Mouse (Mus musculus): ENCODE results near the gene Bmpr2. TPM values are rescaled to one million over a fixed set of nuclear protein-coding genes. Genes with fewer than 3 reads are reported as not detected.

The Bmpr2 gene
- polyA plus RNA-seq (2012; rRNA removed; ENCODE audit: low replicate concordance) = 9.1 and 12.8 TPM in 2 replicates

DNA sequence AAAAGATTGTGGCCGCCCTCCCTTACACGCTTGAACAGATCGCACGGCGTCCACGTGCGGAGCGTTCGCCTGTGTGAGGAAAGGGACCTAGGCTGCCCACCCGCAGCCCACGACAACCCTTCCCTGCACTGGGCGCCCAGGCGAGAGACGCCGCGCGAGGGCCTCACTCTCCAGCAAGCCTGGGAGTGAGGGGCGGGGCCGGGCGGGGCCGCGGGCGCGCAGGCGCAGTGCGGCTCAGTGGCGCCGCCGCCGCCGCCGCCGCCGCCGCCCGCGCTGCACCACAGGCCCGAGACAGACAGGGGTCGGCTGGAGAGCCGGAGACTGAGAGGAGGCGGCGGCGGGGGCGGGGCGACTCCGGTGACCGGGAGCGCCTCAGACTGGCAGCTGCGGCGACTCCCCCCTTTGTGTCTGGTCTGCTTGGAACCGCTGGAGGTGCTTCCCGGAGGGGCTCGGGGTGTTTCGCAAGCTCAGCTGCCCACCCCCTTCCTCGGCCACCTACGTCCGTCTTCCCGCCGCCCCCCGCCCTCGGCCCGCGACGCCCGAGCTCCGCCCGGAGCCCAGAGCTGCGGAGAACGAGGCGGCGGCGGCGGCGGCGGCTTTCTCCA is at the start of gene Bmpr2:
Gene Bmpr2, plus strand, starts transcription at position 237 of the 605 bp plus-strand sequence.

DNA sequence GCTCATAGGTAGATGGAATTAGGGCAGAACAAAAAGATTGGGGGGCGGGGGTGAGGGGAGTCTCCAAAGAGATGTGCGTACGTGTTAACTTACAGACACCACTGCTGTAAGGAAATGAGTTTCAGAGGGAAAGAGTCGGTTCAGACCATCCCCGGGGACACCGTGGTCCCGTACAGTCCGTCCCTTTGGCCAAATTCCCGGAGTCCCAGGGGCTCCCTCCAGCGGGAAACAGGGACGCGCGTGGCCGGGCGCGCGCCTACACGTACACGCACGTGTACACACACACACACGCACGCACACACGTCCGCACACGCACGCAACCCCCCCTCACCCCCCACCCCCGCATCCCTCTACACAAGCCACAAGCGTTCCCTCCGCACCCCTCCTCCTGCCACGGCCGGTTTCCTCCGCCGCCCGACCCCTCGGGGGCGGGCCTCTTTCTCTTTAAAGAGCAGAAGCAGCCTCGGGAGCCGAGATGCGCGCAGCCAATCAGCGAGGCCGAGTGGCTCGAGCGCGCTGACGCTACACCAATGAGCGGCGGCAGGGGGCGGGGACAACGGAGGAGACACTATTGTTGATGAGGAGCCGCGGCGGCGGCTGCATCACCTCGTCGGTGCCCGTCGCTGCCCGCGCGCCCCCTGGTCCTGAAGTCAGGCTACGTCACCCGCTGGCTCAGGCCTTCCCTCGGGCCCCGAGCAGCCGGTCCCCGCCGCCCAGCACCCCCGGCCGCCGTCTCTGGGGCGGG is 149.4 kb downstream of the Bmpr2 start, which contains the start of gene Fam117b:
Gene Fam117b, plus strand, starts transcription at position 594 of the 745 bp plus-strand sequence.

Other genes starting within 250 kb of the Bmpr2 start
- gene Gm973, start 247.1 kb upstream of the Bmpr2 start, polyA plus RNA-seq (2012; rRNA removed; ENCODE audit: low replicate concordance) = 0.40 and 2.0 TPM in 2 replicates
- 18.5 and 18.8 TPM in 2 replicates for gene Sumo1, start 92.6 kb upstream of the Bmpr2 start, polyA plus RNA-seq (2012; rRNA removed; ENCODE audit: low replicate concordance)
- 5.8 and 28.4 TPM in 2 replicates for gene Nop58, start 78.4 kb upstream of the Bmpr2 start, polyA plus RNA-seq (2012; rRNA removed; ENCODE audit: low replicate concordance)
- 7.2 and 11.4 TPM in 2 replicates for gene Fam117b, start 149.6 kb downstream of the Bmpr2 start, polyA plus RNA-seq (2012; rRNA removed; ENCODE audit: low replicate concordance)